Mouse (Mus musculus): Measurements from ENCODE around the gene Cks1b. TPM values are rescaled to one million over a fixed set of nuclear protein-coding genes. Genes with fewer than 3 reads are reported as not detected.
"Not testable (repeated sequence)": the region's sequence is repeated elsewhere in the genome, so short reads cannot be mapped to it uniquely, and the experiment has no call there.

The Cks1b gene
- polyA plus RNA-seq, 1 experiment = not detected

- 1% methylated on average over 68 of the region's 68 CpGs for WGBS
- H3K4me3 ChIP-seq (ENCODE audit: insufficient read depth, low read depth, low read length) = peak within 1 kb of the TSS; percentile 78
- H3K27ac ChIP-seq (ENCODE audit: insufficient read depth, low read depth, low read length) = peak within 1 kb of the TSS; percentile 11; the same call in 1 of the 2 replicates
- TF ChIP-seq POLR2A (IDR thresholded peaks at IDR 0.05; ENCODE audit: insufficient read depth, low read depth, low read length) = peak; percentile 74; the same call in 1 of the 2 replicates
- no peak for TF ChIP-seq CTCF (IDR thresholded peaks at IDR 0.05; ENCODE audit: insufficient read depth, low read depth, low read length)
- peaks cover 12% of the 10 kb centered on the region for H3K4me1 ChIP-seq (ENCODE audit: control insufficient read depth, insufficient read depth, low read length)
Measured at GRCm38 (mm10) chr3:89430171-89431159, 12.3 kb upstream of the Cks1b start, which contains the start of gene Pygo2. TSS of gene Pygo2 (plus strand) at chr3:89430214.

- peaks cover 12% of the 10 kb centered on the region for H3K4me1 ChIP-seq (ENCODE audit: control insufficient read depth, insufficient read depth, low read length)
- 91% methylated on average over 7 of the region's 7 CpGs for WGBS
- not testable (repeated sequence) for H3K27ac ChIP-seq (ENCODE audit: insufficient read depth, low read depth, low read length); H3K4me3 ChIP-seq (ENCODE audit: insufficient read depth, low read depth, low read length)
Measured at GRCm38 (mm10) chr3:89429021-89429420, 10.8 kb upstream of the Cks1b start.

GRCm38 (mm10) chr3:89425876-89426275, 7.7 kb upstream of the Cks1b start:
- 93% methylated on average over 4 of the region's 4 CpGs for WGBS
- H3K4me3 ChIP-seq (ENCODE audit: insufficient read depth, low read depth, low read length) = no peak overlapping the region
- no peak overlapping the region for H3K27ac ChIP-seq (ENCODE audit: insufficient read depth, low read depth, low read length)
- no peak for TF ChIP-seq POLR2A (IDR thresholded peaks at IDR 0.05; ENCODE audit: insufficient read depth, low read depth, low read length)
- no peak for TF ChIP-seq CTCF (IDR thresholded peaks at IDR 0.05; ENCODE audit: insufficient read depth, low read depth, low read length)
- peaks cover 13% of the 10 kb centered on the region for H3K4me1 ChIP-seq (ENCODE audit: control insufficient read depth, insufficient read depth, low read length)

GRCm38 (mm10) chr3:89425141-89425525, 7.0 kb upstream of the Cks1b start:
- Histone ChIP-seq H3K4me3 (ENCODE audit: insufficient read depth, low read depth, low read length) (no peak overlapping the region), H3K27ac (ENCODE audit: insufficient read depth, low read depth, low read length) (no peak overlapping the region), H3K4me1 (ENCODE audit: control insufficient read depth, insufficient read depth, low read length) (peaks cover 13% of the 10 kb centered on the region)
- TF ChIP-seq POLR2A (IDR thresholded peaks at IDR 0.05; ENCODE audit: insufficient read depth, low read depth, low read length) (no peak), CTCF (IDR thresholded peaks at IDR 0.05; ENCODE audit: insufficient read depth, low read depth, low read length) (no peak)
- WGBS = 89% methylated on average over 5 of the region's 5 CpGs

GRCm38 (mm10) chr3:89424416-89425140, 6.4 kb upstream of the Cks1b start:
- no peak overlapping the region for H3K4me3 ChIP-seq (ENCODE audit: insufficient read depth, low read depth, low read length)
- H3K4me1 ChIP-seq (ENCODE audit: control insufficient read depth, insufficient read depth, low read length) = peaks cover 13% of the 10 kb centered on the region
- no peak overlapping the region for H3K27ac ChIP-seq (ENCODE audit: insufficient read depth, low read depth, low read length)
- TF ChIP-seq CTCF (IDR thresholded peaks at IDR 0.05; ENCODE audit: insufficient read depth, low read depth, low read length) = no peak
- no peak for TF ChIP-seq POLR2A (IDR thresholded peaks at IDR 0.05; ENCODE audit: insufficient read depth, low read depth, low read length)
- WGBS = 88% methylated on average over 5 of the region's 5 CpGs

GRCm38 (mm10) chr3:89422556-89423205, 4.5 kb upstream of the Cks1b start:
- TF ChIP-seq POLR2A (IDR thresholded peaks at IDR 0.05; ENCODE audit: insufficient read depth, low read depth, low read length) (no peak), CTCF (IDR thresholded peaks at IDR 0.05; ENCODE audit: insufficient read depth, low read depth, low read length) (no peak)
- Histone ChIP-seq H3K4me3 (ENCODE audit: insufficient read depth, low read depth, low read length) (no peak overlapping the region), H3K4me1 (ENCODE audit: control insufficient read depth, insufficient read depth, low read length) (peaks cover 17% of the 10 kb centered on the region), H3K27ac (ENCODE audit: insufficient read depth, low read depth, low read length) (no peak overlapping the region)
- 78% methylated on average over 6 of the region's 6 CpGs for WGBS

GRCm38 (mm10) chr3:89421810-89422473, 3.8 kb upstream of the Cks1b start:
- TF ChIP-seq CTCF (IDR thresholded peaks at IDR 0.05; ENCODE audit: insufficient read depth, low read depth, low read length) (no peak), POLR2A (IDR thresholded peaks at IDR 0.05; ENCODE audit: insufficient read depth, low read depth, low read length) (no peak)
- Histone ChIP-seq H3K4me1 (ENCODE audit: control insufficient read depth, insufficient read depth, low read length) (peaks cover 17% of the 10 kb centered on the region), H3K27ac (ENCODE audit: insufficient read depth, low read depth, low read length) (no peak overlapping the region), H3K4me3 (ENCODE audit: insufficient read depth, low read depth, low read length) (peak overlapping the region; percentile 39)
- WGBS = 19% methylated on average over 22 of the region's 22 CpGs

- 9% methylated on average over 11 of the region's 11 CpGs for WGBS
- Histone ChIP-seq H3K27ac (ENCODE audit: insufficient read depth, low read depth, low read length) (no peak overlapping the region), H3K4me1 (ENCODE audit: control insufficient read depth, insufficient read depth, low read length) (peaks cover 17% of the 10 kb centered on the region), H3K4me3 (ENCODE audit: insufficient read depth, low read depth, low read length) (peak overlapping the region; percentile 39)
- TF ChIP-seq CTCF (IDR thresholded peaks at IDR 0.05; ENCODE audit: insufficient read depth, low read depth, low read length) (no peak), POLR2A (IDR thresholded peaks at IDR 0.05; ENCODE audit: insufficient read depth, low read depth, low read length) (no peak)
Measured at GRCm38 (mm10) chr3:89421002-89421774, 3.0 kb upstream of the Cks1b start.
